Mouse (Mus musculus) embryo, embryonic 11 days (tissue): ENCODE data around the gene Nav2.

Experiments
- DNase-seq: peaks from one replicate; pipeline ENCODE4 v3.0.0-alpha.2; 2015

Gene Nav2

DNA sequence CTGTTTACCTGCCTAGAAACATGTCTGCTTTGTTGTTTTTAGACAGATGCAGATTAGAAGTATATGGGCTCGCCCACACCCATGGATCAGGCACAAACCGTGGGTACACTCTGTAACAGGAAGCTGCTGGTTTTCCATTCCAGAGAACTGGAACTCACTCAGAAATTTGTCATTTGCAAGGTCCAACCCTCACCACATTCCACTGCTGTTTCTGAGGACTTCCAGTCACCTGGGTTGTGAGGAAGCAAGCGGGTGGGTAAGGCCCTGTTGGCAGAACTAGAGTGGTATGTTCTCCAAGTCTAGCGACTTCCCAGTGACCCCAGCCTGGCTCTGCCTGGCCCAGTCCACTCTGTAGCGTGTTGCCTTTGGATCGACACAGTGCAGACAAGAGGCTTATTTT, 349.6 kb downstream of the Nav2 start:
- DNase-seq, result no peak

DNA sequence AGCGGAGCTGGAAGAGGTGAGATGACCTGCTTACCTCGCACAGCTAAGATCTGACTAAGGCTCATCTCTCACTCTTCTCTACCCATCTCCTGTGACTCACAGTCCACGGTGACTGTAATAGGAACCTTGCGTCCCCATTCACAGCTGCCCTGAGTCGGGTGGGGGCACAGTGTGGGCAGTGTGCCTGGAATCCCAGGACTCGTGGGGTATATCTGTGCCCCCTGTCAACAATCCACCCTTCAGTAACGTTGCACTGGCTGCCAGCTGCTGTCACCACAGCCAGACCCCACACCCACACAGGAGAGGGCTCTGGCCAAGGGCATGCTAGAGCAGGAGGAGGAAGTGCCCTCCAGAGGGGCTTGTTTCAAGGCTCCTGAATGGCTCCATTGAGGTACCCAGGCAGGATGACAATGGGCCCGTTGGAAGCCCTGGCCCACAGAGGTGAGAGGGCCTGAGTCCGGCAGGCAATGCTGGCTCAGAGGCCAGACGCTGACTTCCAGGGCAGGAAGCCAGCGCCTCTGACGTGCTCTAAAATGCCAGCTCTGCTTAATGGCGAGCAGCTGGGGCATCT, 353.5 kb downstream of the Nav2 start:
- no peak for DNase-seq

DNA sequence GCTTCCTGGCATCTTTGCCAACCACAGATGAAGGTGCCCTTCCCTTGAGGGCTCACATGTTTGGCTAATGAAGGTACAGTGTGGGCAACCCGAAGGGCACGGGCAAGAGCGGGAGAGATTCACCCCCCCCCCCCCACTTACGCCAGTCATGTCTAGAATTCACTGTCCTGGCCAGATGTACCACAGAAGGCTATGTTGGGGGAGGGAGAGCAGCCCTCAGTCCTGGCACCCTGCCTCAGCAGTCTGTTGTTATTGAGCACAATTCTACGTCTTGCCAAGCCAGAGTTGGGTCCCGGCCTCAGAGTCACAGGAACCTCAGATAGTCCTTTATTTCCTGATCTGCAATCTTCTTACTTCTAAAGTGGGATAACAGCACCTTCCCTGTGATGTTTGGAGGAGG, 357.9 kb downstream of the Nav2 start:
- DNase-seq, result no peak

DNA sequence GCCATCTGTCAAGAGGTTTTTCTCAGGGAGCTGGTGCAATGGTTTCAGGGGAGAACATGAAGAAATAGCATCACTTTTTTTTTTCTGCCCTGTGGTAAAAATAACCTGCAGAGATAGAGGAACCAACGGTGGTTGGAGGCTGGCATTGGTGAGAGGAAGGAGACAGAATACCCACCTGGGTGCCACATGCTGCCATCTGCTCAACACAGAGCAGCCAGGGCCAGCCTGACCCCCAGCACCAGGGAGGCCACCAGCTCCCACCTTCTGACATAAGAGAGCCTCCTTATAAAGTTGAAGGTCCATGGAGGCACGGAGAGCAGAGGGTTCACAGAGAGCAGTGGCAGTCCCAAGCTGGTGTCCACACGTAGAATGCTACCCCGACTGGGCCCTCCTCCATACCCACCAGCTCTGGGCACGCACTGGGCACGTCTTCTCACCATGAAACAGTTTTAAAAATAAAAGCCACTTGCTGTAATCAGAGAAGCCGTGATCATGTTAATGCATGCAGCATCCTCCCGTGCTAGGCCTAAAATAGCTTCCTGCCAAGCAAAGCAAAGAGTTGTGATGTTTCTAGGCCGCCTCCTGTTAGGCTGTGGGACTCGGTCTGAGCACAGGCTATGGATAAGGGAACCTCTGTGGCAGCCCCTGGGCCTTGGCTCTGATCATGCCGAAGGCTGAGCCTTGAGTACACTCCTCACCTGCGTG, 359.3 kb downstream of the Nav2 start:
- DNase-seq, result no peak

DNA sequence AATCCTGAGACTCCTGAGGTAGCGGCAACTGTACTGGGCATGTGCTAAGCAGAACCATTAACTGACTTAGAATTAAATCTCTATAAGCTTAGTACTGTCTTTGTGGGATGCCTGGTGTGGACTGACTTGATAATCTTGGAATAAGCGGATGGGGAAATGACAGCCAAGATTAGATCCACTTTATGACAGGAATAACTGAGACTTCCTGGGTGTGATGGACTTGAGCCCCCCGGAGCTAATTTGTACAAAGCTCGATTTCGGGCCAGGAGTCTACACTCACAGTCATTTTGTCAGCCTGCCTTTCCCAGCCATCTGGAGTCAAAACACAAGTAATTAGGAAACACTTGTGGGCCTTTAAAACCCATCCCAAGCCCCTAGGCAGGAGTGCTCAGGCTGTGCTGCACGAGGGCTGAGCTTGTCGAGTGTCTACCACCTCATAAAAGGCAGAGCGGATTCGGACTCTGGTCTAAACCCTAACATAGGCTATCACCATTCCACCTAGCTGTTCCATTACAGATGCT, 359.9 kb downstream of the Nav2 start:
- DNase-seq, result no peak

DNA sequence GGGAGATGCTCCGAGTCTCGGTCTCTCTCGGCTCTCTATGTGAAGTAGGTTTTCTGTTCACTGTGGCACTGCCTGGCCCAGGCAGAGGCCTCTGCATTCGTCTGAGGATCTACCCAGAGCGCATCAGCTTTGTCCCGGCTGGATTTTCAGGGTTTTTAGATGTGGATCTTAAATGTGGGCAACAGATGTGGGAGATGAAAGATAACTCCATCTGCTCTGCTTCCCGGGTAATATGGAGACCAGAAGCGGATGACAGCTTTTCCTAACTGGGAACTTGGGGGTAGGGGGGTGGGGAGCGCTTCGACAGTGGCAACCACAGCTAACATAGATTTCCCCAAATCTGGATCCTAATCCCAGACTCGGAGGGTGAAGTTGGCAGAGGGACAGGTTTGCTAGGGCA, 362.3 kb downstream of the Nav2 start:
- no peak for DNase-seq

DNA sequence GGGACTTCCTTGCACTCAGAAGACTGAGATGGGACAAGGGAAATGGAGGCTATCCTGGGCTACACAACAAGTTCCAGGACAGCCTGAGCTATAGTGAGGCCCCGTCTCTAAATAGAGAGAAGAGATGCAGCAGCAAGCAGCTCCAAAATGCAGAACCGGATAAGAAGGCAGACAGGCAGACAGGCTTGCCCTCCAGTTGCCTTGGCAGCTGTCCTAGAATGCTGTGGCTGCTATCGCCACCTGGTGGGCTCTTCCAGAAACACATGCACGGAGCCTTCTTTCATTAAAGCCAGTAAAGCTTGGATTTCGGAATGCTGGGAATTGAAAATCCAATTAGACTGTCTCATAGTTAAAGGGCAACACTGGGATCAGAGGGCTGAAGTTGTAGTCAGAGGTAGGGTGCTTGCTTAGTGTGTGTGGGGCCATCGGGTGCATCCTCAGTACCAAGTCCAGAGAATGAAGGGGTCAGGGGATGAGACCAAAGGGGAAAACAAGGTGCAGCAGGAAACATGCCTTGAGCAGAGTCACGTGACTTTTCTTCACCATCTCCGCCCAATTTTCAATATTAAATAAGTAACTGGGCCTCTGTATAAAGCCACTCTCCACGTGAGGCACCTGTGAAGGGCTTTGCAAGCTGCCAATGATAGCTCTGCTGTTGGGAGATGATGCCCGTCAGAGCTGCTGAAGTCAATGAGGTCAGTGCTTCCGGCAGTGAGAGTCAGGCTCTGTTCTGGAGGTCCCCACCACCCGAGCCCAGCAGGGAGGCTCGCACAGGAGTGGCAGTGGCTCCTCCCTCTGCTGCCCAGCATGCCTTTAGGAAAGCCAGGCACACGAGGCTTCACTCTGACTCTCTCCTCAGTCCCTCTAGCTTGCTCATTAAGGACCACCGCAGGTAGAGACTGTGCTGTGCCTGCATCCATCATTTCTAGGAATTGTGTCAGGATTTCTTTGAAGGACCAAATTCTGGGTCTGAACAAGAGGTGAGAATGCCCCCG, 364.2 kb downstream of the Nav2 start:
- DNase-seq, result peak; percentile 84

DNA sequence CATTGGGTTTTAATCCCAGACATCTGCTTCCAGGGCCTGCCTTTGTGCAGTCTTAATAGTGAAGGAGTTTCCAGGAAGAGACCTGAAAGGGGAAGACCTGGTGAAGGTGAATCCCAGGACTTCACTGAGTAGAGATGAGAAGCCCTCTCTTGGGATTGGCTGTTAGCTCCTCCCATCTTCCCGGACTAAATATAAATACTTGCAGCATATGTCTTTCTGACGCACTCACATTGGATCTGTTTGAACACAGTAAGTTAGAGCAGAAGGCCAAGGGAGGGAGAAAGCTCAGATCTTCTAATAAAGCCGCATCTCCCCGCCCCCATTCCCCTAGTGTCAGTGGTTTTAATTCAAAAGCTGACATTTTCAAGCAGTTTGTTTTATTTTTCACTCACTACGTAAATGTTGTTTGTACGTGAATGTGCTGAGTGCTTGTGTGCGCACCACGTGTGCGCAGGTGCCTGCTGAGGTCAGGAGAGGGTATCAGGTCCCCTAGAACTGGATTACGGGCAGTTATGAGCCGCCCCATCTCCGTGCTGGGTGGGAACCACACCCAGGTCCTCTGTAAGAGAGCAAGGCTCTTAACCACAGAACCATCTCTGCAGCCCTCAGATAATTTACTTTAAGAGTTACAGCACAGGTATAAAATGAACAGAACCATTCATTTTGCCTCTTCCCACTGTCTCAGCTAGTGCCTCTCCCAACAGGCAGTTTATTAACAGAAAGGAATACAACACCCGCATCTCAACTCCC, 365.6 kb downstream of the Nav2 start:
- DNase-seq, result no peak

DNA sequence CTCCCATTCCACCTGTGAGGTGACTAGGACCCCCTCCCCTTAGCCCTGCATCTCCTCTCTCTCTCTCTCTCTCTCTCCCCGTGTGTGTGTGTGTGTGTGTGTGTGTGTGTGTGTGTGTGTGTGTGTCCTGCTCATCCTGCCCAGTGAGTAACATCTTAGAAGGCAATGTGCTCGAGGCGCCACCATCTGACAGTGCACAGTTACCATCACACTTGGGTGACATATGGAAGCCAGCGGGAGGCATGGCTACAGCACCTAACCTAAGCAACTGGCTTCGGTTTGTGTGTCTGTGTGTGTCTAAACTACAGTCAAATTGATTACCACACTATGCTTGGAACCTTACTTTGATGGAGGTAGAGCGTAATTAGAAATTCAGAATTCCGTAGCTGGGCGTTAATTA, 366.2 kb downstream of the Nav2 start:
- DNase-seq, result no peak

DNA sequence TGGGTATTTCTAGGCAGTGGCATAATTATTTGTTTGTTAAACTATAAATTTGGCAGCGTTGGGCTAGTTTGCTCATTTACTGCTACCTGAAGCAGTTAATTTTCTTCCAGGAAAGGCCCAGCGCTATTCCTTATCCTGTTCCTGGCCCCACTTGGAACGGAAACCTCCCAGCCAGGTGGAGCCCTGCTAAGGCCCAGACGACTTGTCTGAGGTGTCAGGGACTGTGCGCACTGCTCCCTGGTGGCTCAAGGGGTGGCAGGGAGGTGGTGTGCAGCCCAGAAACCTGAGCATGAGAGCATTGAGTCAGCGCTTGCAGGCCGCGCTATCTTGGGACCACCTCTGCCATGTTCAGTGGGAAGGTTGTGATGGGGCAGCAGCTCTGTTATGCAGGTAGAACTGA, 367.6 kb downstream of the Nav2 start:
- DNase-seq, result no peak

DNA sequence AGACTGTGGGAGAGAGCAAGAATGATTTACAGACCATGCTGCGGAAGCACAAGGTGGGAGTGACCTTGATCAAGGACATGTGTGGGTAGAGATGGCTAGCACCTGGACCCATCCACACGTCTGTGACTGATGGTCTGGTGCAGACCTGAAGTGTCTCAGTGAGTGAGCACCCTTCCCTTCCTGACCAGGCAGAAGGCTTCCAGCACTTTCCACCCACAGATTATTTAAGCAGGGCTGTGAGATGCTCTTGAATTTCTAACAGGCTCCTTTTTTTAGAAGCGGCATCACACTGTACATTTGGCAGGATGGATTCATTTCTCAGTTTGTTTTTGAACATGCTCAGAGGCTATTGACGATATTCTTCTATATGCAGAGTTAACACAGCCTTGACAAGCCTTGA, 369.2 kb downstream of the Nav2 start:
- DNase-seq, result no peak

DNA sequence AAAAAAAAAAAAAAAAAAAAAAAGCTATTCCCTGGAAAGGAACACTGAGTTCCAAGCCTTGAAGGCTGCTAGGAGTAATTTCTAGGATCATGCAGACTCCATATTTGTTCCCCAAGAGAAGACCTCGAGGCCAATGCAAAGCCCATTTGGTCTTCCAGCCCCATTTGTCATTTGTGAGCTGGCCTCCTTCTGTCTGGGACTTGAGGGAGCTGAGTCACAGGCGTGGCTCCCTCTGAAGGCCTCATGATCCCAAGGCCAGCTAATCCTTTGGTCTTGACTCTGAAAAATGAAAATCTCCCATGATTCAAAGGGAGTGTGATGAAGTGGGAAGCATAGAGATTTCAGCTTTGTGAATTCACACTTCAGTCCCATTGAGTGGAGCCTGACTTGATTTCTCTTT, 370.0 kb downstream of the Nav2 start:
- no peak for DNase-seq

DNA sequence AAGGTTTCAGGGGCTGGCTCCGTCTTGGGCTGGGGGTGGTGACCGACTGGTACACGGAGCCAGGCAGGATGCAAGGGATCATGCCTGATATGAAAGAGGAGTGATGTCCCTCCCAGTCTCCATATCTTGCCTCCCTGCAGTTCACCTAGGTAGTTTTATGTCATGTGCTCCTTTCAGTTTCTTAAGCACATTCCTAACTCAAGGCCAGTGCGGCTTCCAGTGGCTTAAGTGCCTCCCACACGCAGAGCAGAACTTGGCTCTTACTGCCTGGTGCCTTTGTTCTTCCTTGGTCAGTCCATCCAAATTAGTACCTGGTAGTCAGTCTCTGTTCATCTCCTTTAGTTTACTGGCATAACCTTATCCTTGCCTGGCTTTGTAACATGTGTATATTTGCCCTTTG, 371.9 kb downstream of the Nav2 start:
- no peak for DNase-seq

DNA sequence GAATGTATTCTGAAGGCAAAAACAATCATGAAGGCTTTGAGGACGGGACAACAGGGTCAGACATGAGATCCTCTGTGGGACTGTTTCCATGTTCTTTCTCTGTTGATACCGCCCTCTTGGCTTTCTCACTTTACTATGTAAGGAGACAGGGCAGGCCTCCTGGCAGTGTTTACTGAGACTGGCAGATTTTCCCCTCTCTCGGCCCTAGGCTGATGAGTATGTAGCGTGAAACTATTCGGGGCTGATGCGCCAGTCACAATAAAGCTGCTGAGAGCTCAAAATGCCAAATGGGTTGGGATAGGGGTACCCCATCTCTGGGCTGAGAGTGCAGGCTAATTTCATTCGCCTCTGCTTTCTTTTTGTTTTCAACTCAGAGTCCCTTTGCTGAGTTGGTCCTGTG, 373.9 kb downstream of the Nav2 start:
- DNase-seq, result no peak

DNA sequence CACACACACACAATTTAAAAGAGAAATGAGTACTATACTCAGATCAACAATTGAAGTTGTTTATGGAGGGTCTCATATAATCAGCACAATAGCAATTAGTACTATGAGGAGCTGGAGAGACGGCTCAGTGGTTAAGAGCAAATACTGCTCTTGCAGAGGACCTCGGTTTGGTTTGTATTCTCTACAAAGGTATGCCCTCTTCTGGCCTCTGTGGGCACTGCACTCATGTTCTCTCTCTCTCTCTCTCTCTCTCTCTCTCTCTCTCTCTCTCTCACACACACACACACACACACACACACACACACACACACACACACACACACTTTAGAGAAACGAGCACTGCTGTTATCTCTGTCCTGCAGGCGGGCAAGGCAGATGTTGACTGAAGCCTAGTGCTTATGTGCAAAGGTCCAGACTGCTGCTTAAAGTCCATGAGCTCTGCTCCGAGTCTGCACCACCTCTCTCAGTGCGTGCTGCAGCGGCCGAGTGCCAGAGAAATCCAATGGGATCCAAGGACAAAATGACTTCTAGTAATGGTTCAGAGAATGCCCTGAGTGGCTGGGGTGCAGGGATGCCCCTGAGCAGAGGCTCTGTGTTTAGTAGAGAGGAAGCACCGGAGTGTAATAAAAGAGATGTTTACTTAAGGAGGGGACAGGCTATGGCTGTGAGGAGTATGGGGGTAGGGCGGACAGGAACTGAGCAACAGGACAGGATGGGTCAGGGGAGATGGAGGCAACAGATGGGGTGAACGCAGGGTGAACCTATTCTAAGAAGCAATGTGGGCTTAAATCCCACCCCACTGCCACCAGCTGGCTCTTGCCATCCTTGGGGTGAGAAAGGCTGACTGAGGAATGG, 375.2 kb downstream of the Nav2 start:
- no peak for DNase-seq

DNA sequence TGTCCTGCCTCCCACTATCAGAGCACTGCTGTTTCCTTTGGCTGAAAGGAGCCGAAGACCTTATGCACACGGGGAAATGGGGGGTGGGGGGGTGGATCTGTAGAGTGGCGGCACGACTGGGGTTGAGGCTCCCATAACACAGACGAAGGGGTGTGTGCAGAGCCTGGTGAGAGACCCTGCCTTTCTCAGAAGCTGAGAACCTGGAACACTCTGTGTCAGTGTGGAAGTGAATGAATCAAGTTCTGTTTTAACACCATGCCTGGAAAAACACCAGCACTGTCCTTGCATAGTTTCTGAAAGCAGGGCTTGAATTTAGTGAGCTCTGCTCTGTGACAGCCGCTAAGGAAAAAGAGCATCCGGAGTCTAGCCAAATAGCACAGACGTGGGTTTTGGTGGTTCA, 379.7 kb downstream of the Nav2 start:
- no peak for DNase-seq

DNA sequence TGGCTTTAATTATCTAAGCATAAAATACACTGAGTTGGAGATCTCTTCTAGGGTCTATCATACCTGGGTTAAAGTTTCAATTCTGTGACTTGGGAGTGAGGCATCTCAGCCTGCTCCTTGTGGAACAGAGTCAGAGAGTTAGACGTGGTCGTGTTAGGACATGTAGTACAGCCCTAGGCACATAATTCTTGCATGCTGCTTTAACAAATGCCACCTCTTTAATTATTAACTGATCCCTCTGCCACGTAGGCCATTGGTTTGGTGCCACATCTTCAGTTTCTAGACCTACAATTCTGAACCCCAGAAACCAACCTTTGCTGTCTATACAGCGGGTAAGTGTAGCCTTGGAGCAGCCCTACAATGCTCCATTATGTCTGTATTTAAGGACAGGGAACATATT, 381.8 kb downstream of the Nav2 start:
- DNase-seq, result no peak

DNA sequence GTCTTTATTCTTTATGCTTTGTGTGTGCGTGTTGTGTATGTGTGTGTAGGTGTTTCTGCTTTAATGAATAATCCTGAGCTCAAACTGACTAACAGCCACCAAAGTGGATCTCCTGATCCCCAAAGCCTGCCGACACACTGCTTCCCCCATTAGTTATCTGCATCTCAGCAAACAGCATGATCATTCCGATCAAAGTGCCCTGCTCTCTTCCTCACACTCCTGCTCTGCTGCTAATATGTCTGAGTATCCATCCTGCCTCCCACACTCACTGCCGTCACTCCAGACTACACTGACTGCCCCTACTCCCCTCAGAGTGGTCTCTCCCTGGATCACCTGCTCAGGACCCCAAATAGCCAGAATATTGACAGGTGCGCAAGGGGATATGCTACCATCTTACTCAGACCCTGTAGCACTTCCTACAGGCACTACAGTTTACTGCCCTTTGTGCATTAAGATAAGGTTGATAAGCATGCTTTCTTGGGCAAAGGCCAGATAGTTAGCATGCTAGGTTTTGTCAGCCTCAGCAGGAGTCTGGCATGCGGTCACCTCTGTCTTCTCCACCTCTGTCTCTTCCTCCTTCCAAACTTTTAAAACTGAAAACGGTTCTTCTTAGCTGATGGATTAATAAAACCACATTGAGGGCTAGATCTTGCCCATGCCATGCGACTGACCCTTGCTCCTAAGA, 382.8 kb downstream of the Nav2 start:
- no peak for DNase-seq

DNA sequence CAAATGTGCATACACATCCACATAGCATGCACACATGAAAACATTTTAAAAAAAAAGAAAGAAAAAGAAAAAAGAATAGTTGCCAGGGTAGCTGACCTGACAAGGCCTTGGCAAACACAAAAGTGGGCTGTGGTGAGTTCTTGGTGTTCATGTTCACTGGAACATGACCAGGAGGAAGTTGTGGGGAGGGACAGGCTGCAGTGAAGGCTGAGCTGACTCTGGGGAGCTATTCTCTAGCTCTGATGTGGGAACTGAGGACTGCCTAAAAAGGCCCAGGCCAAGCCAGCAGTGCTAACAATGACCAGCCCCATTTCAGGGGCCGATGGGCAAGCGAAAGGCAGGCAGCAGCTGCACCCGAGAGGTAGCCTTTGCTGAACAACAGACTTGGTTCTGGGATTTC, 388.6 kb downstream of the Nav2 start:
- no peak for DNase-seq

DNA sequence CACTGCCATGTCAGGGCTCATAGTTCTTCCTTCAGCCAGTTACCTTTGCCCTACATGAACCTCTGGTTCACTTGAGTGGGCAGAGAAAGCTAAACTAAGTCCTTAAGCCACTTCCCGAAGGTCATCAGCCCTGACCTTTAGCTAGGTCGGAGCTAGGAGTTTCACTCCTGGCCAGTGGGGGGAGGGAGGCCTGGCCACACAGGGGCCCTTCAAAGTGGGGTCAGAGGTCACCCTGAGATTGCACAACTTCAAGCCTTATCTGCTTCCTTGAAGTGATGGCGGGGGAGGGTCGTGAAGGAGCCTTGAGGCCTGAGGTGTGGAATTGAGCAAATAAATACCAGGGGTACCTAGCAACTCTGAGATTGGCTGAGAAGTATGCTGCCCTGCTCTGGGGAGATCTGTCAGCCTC, 389.9 kb downstream of the Nav2 start:
- no peak for DNase-seq

DNA sequence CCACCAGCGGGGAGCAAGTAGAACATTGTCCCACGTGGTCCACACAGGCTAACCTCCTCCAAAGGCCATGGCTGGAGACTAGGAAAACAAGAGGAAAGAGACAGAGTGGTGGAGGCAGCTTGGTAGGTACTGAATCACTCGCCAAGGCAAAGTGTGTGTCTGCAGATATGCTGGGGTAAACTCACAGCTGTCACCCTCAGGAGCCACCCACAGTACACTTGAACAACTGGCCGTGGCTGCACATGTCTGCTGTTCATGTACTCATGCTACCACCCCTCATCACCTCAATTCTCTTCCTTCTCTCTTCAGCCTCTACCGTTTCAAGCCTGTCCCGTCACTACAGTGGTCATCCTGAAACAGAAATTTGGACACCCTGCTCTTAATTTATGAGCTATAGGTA, 393.0 kb downstream of the Nav2 start:
- DNase-seq, result no peak
